Mouse (Mus musculus): ENCODE measurements around the gene Znrf4. TPM values are rescaled to one million over a fixed set of nuclear protein-coding genes. Genes with fewer than 3 reads are reported as not detected.
A peak's percentile ranks its signal among the peaks of the same experiment; 100 is the strongest.

The Znrf4 gene
- total RNA-seq (2015) (not detected in 2 replicates), total RNA-seq (2017) (not detected in 2 replicates)

DNA sequence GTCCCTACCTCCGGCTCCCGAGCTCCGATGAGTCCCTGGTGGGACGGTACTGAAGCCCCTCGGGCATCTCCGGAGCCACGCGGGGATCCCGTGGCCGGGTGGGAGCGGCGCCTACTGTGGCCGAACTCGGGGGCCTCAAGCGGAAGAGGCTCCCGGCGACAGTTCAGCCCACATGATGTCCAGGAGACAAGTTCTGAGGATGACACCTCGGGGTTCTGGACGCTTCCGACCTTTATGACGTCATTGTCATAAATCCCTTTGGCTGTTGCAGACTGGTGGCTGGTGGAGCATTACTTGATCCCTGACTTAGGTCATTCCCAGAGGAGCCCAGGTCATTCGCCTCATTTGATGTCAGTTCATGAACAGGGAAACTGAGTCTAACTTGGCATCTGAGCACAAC, at the start of gene Znrf4:
Znrf4 (minus strand) TSS at position 122 of the 400 bp plus-strand sequence.
- no peak for ATAC-seq (replicated peaks; ENCODE audit: poor library complexity)

DNA sequence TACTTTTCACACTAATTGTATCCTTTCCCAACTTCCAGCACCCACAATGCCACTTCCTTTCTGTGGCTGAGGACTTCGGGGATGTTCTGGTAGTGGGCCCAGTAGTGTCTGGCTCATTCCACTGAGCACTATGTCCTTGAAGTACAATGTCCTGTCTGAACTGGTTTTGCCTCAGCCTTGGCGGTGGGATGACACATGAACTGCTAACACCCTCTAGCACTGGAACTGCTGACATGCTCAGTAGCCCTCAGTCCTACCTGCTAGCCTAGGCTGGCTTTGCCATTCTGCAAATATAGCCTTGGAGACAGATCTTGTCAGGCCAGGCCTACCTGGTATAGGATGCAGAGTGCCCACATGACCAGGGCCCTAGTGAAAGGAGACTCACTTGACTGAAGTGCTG, 49.6 kb upstream of the Znrf4 start:
- no peak for ATAC-seq (replicated peaks; ENCODE audit: poor library complexity)

- no peak for ATAC-seq (replicated peaks; ENCODE audit: poor library complexity)
Measured at GRCm38 (mm10) chr17:56560131-56560530, 47.9 kb upstream of the Znrf4 start.

- peak; percentile 41 for ATAC-seq (replicated peaks; ENCODE audit: poor library complexity)
Measured at GRCm38 (mm10) chr17:56559386-56559785, 47.2 kb upstream of the Znrf4 start.

GRCm38 (mm10) chr17:56558448-56558847, 46.2 kb upstream of the Znrf4 start:
- ATAC-seq (replicated peaks; ENCODE audit: poor library complexity), result peak; percentile 68

GRCm38 (mm10) chr17:56554122-56554551, 41.9 kb upstream of the Znrf4 start, which contains the start of gene Gm20219:
TSS of gene Gm20219 (minus strand) at chr17:56554387.
- no peak for ATAC-seq (replicated peaks; ENCODE audit: poor library complexity)

DNA sequence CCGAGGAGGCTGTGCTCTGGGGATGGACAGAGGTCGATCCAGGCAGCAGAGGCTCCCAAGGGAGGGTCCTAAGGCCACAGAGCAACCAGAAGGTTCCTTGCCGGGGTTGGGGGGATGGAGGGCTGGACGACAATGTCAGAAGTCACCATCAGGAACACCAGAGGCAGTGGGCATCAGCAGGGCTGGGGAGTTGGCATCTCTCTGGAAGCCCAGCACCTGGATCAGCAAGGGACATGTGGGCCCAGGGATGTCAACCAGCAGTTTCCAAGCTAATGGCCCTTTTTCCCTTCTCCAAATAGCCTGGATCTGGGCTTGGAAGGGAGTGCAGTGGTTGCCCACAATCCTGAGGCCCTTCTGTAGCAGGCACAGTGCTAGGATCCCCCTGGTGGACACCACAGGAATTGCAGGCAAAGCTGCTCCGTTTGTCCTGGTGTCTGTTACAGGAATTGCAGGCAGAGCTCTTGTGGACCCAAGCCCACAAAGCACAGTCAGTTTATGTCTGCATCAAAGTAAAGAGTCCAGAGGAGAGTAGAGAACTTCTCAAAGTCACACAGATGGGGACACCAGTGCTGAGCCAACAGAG, 40.6 kb upstream of the Znrf4 start:
- ATAC-seq (replicated peaks; ENCODE audit: poor library complexity), result peak; percentile 97

GRCm38 (mm10) chr17:56551841-56552581, 39.8 kb upstream of the Znrf4 start:
- ATAC-seq (replicated peaks; ENCODE audit: poor library complexity), result no peak

DNA sequence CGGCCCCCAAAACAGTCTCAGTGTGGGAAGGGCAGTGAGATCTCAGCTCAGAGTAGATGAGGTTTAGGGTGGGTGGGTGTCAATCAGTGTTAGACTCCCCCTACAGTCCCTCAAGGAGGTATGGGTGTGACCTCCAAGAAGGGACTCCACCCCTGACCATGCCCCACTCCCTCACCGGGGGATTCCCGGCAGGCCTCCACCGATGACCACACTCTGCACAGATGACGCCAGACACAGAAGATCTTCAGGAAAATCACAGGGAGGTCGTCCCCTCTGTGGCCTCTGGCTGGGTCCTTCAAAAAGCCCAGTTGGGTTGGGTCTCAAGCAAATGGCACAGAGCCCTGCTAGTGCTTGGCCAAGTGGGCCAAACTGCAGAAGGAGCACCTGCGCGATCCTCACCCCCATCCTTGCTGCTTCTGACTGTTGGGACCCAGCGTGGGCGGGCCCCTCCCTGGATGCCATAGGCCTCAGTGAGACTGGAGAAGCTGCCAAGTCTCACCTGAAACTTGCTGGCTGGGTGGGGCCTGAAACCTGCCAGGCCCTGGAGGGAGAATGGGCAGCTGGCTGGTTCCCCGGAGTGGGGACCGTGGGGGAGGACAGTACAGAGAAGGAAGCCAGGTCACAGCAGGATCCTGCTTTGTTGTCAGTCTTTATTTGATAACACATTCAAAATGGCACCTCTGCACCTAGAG, 38.7 kb upstream of the Znrf4 start:
- no peak for ATAC-seq (replicated peaks; ENCODE audit: poor library complexity)

DNA sequence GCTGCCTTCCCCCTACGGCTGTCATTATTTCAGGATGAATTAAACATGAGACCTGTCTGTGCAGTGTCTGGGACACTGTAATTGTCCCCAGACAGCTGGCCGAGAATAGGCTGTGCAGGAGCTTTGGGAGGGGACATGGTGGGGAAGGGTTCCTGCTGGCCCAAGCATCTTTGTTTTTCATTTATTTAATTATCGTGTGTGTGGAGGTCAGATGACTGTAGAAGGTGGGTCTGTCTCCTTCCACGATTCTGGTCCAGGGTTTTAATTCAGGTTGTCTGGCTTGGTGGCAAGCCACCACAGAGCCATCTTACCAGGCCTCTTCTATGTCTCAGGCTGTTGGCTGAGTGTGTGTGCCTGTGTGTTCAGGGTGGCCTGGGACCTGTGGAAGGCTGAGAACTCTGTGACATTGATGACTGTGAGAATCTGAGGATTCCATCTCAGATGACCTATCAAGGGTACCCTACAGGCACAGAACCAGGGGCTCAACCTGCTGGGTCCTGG, 36.4 kb upstream of the Znrf4 start:
- no peak for ATAC-seq (replicated peaks; ENCODE audit: poor library complexity)

GRCm38 (mm10) chr17:56547846-56548604, 35.8 kb upstream of the Znrf4 start:
- no peak for ATAC-seq (replicated peaks; ENCODE audit: poor library complexity)

DNA sequence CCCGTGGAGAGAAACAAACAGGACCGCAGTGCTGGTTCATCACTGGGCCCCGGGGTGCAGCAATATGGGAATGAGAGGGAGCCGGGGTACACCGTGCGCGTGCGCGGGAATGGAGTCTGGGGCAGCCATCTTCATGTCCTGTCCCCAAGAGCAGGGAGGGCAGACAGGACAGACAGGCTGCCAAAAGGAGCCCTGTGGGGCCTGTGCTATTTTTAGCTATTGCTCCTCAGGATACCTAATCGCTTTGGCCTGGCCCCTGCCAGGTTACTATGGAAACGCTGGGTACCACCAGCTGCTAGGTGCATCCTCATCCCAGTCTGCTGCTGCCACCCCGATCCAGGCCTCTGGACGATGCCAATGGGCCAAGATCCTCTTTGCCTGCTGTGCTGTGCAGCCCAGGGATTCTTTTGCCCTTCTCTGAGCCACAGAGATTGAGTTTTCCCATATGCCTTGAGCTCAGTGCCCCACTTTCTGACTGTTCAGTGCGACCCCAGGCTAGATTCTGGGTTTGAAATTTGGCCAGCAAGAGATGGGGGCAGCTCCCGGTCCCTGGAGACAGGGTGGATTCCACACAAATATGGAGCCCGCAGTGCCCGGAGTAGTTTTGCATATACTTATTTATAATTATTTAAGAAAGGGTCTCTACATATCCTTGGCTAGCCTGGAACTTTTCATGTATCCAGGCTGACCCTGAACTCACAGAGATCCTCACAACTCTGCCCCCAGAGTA, 35.0 kb upstream of the Znrf4 start:
- ATAC-seq (replicated peaks; ENCODE audit: poor library complexity), result no peak

DNA sequence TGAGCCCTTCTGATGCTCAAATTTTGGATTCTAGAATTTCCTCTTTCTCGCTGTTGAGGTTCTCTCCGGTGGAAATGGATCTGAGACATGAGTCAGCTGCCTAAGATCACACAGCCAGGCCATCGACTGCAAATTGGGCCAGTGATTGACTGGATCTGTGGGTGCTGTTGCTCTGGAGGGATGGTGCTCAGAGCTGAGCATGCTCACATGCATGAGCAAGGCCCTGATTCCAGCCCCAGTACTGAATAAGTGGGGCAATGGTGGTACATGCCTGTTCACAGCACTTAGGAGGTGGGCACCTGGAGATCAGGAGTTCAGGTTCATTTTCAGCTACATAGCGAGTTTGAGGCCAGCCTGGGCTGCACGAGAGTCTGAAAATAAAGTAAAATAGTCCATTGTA, 34.3 kb upstream of the Znrf4 start:
- no peak for ATAC-seq (replicated peaks; ENCODE audit: poor library complexity)

- ATAC-seq (replicated peaks; ENCODE audit: poor library complexity), result peak; percentile 58; the same call in 1 of the 2 replicates
Measured at GRCm38 (mm10) chr17:56545945-56546344, 33.7 kb upstream of the Znrf4 start.

GRCm38 (mm10) chr17:56544699-56545387, 32.6 kb upstream of the Znrf4 start:
- ATAC-seq (replicated peaks; ENCODE audit: poor library complexity), result no peak

- 0 out of 2 replicates have a peak, but pooled peaks have one; percentile 24 for ATAC-seq (replicated peaks; ENCODE audit: poor library complexity)
Measured at GRCm38 (mm10) chr17:56543684-56544224, 31.5 kb upstream of the Znrf4 start.

GRCm38 (mm10) chr17:56542736-56543135, 30.5 kb upstream of the Znrf4 start:
- no peak for ATAC-seq (replicated peaks; ENCODE audit: poor library complexity)

DNA sequence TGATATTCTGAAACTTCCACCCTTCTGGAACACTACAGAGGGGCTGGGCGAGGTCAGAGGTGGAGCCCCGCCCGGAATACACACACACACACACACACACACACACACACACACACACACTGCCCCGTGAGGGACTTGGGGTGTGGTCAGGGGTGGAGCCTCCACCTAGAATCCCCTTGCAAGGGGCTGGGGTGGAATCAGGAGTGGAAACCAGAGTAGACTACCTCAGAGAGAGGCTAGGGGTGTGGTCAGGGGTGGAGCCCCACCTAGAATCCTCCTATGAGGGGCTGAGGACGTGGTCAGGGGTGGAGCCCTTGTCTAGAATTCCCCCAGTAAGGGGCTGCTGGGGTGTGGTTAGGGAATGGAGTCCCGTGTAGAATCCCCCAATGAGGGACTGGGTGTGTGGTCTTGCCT, 28.3 kb upstream of the Znrf4 start:
- peak; percentile 56 for ATAC-seq (replicated peaks; ENCODE audit: poor library complexity)

DNA sequence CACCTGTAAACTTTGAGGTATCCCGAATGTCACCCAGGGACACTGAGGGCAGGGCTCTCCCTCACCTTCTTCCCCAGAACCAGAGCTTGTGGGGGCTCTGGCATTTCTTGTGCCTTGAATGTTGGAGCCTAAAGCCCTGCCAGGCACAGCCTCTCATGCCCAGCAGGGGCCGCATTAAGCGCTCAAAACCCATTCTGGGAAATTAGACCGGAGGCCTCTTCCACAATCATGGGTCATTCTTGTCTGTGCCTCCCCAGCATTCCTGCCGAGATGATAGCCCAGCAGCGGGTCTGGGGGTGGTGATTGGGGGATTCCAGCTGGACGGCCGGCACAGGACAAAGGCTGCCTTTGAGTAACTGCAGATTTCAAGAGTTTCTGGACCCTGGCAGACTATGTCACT, 25.7 kb upstream of the Znrf4 start:
- no peak for ATAC-seq (replicated peaks; ENCODE audit: poor library complexity)
